8 mouse cellular contexts compared by ENCODE assay signal in genomic region chr17:35115046-35116019, GRCm38 (mm10). TPM values are rescaled to one million over a fixed set of nuclear protein-coding genes. Genes with fewer than 3 reads are reported as not detected.
DNase-seq lines count a peak whose midpoint lies in the region; ATAC-seq and TF ChIP-seq lines count a peak whose summit lies in the region.

Gene Ly6g5b, minus strand, starts transcription at chr17:35115428.

- H3K36me3 ChIP-seq in heart, embryonic 12.5 days: peaks cover 57% of the 10 kb centered on the region
- H3K36me3 ChIP-seq in intestine, embryonic 16.5 days (ENCODE audit: control insufficient read depth, insufficient read depth, low read length): peaks cover 6% of the 10 kb centered on the region; the same call in 1 of the 2 replicates
- H3K36me3 ChIP-seq in kidney, embryonic 14.5 days (ENCODE audit: control insufficient read depth, insufficient read depth, low read length): peaks cover 53% of the 10 kb centered on the region

- H3K9me3 ChIP-seq in heart, embryonic 12.5 days (replicated peaks): no peaks in the 10 kb centered on the region
- no peaks in the 10 kb centered on the region for H3K9me3 ChIP-seq in intestine, embryonic 16.5 days (ENCODE audit: control insufficient read depth, low read length)
- H3K9me3 ChIP-seq in kidney, embryonic 14.5 days (ENCODE audit: control insufficient read depth, low read length): no peaks in the 10 kb centered on the region

- no peak within 1 kb of the TSS for H3K9ac ChIP-seq in heart, embryonic 12.5 days
- no peak within 1 kb of the TSS for H3K9ac ChIP-seq in intestine, embryonic 16.5 days (ENCODE audit: low read depth, low read length)
- no peak within 1 kb of the TSS for H3K9ac ChIP-seq in kidney, embryonic 14.5 days (ENCODE audit: low read depth, low read length)

- no peak within 1 kb of the TSS for H3K4me3 ChIP-seq in heart, embryonic 12.5 days
- no peak within 1 kb of the TSS for H3K4me3 ChIP-seq in bone marrow, adult 2 months (replicated peaks; ENCODE audit: control insufficient read depth, low read depth, low read length)
- no peak within 1 kb of the TSS for H3K4me3 ChIP-seq in intestine, embryonic 16.5 days (ENCODE audit: low read length)
- H3K4me3 ChIP-seq in kidney, embryonic 14.5 days (ENCODE audit: low read length): no peak within 1 kb of the TSS

- no peak for ATAC-seq in heart, embryonic 12.5 days (ENCODE audit: insufficient number of reproducible peaks, low FRiP score)
- ATAC-seq in intestine, embryonic 16.5 days: no peak
- no peak for ATAC-seq in kidney, embryonic 14.5 days (ENCODE audit: low FRiP score, low TSS enrichment)

- DNase-seq in heart, adult 11 months: peak; percentile 89
- peak; percentile 40 for DNase-seq in A20 (ENCODE audit: low read depth, low spot score)
- peak; percentile 50 to 51 for DNase-seq in lung, postnatal 4 days
- DNase-seq in layer of hippocampus, postnatal 36 days: no peak

- peaks cover 8% of the 10 kb centered on the region for H3K4me1 ChIP-seq in heart, embryonic 12.5 days (replicated peaks)
- peaks cover 3% of the 10 kb centered on the region; the same call in 1 of the 2 replicates for H3K4me1 ChIP-seq in bone marrow, adult 2 months (ENCODE audit: control insufficient read depth, insufficient read depth, low read length)
- peaks cover 9% of the 10 kb centered on the region for H3K4me1 ChIP-seq in intestine, embryonic 16.5 days (ENCODE audit: control insufficient read depth, insufficient read depth, low read length)
- peaks cover 7% of the 10 kb centered on the region for H3K4me1 ChIP-seq in kidney, embryonic 14.5 days (ENCODE audit: control insufficient read depth, insufficient read depth, low read length)

- H3K27ac ChIP-seq in heart, embryonic 12.5 days (ENCODE audit: poor library complexity, severe bottlenecking): no peak within 1 kb of the TSS
- peak within 1 kb of the TSS; percentile 75 for H3K27ac ChIP-seq in bone marrow, adult 2 months (ENCODE audit: control insufficient read depth, insufficient read depth, low read depth, low read length, poor library complexity)
- no peak within 1 kb of the TSS for H3K27ac ChIP-seq in intestine, embryonic 16.5 days (ENCODE audit: low read length)
- no peak within 1 kb of the TSS for H3K27ac ChIP-seq in kidney, embryonic 14.5 days (ENCODE audit: low read depth, low read length)

- WGBS in heart, embryonic 12.5 days: 84% methylated on average over 8 of the region's 8 CpGs
- 77% methylated on average over 8 of the region's 8 CpGs for WGBS in bone marrow, adult 2 months
- 86% methylated on average over 8 of the region's 8 CpGs for WGBS in intestine, embryonic 16.5 days
- whole genome bisulfite sequencing in kidney, embryonic 14.5 days: 80% methylated on average over 8 of the region's 8 CpGs

- TF ChIP-seq CTCF in bone marrow, adult 2 months (IDR thresholded peaks at IDR 0.05; ENCODE audit: control insufficient read depth, insufficient read depth, low read length): peak; percentile 67

- 0 out of 2 replicates have a peak, but pooled peaks cover 3% of the 10 kb centered on the region for H3K27me3 ChIP-seq in heart, embryonic 12.5 days (replicated peaks)
- no peaks in the 10 kb centered on the region for H3K27me3 ChIP-seq in intestine, embryonic 16.5 days (replicated peaks; ENCODE audit: control insufficient read depth, insufficient read depth, low read length)
- no peaks in the 10 kb centered on the region for H3K27me3 ChIP-seq in kidney, embryonic 14.5 days (ENCODE audit: control insufficient read depth, insufficient read depth, low read length)

- TF ChIP-seq POLR2A in bone marrow, adult 2 months (IDR thresholded peaks at IDR 0.05; ENCODE audit: borderline replicate concordance, control insufficient read depth, low read depth, low read length): no peak

- H3K4me2 ChIP-seq in heart, embryonic 12.5 days: no peak within 1 kb of the TSS
- H3K4me2 ChIP-seq in intestine, embryonic 16.5 days (ENCODE audit: low read depth, low read length): no peak within 1 kb of the TSS
- no peak within 1 kb of the TSS for H3K4me2 ChIP-seq in kidney, embryonic 14.5 days (replicated peaks; ENCODE audit: low read depth, low read length)

RNA-seq across cellular contexts. Expression of gene Ly6g5b, which starts in this region (rescaled TPM):
- polyA plus RNA-seq in heart, embryonic 12.5 days (2016; fragmentation: Nextera tagmentation; extraction: Ambion mirVana): 0.32 and 0.38 TPM in 2 replicates
- 3.4 and 4.7 TPM in 2 replicates for polyA plus RNA-seq in bone marrow, adult 2 months (2011; ENCODE audit: insufficient read depth, insufficient read length, low replicate concordance, missing spikeins)
- total RNA-seq in layer of hippocampus, postnatal 36 days (2021): under 1 TPM in 1 of 2 experiments, not detected in 1; 0.70 TPM
- 0.56 and 0.66 TPM in 2 replicates for polyA plus RNA-seq in intestine, embryonic 16.5 days (2015; fragmentation: Nextera tagmentation; extraction: Ambion mirVana)
- polyA plus RNA-seq in kidney, embryonic 14.5 days (2014; fragmentation: Nextera tagmentation; extraction: Ambion mirVana): 1.2 and 1.3 TPM in 2 replicates

Comparison
In these comparisons a context has a peak if more than half of its experiments do, and no peak if none do; other contexts are left out.
1. DNase-seq: peak in heart, adult 11 months (single experiment), A20 (single experiment) and lung, postnatal 4 days (2 of 2); none in layer of hippocampus, postnatal 36 days (0 of 2).